Mouse (Mus musculus): ENCODE data around the gene Ros1.

- TF ChIP-seq EP300 (optimal IDR thresholded peaks at IDR 0.05) (no peak), CTCF (IDR thresholded peaks at IDR 0.05; ENCODE audit: low read depth) (no peak)
Observed at GRCm38 (mm10) chr10:52215267-52215818, 20.3 kb upstream of the Ros1 start.
